Mouse (Mus musculus): Measurements from ENCODE around the gene Shisa4. TPM values are rescaled to one million over a fixed set of nuclear protein-coding genes. Genes with fewer than 3 reads are reported as not detected.

Gene Shisa4
- polyA plus RNA-seq, 1 experiment from 2014 or later: 2.9 TPM

DNA sequence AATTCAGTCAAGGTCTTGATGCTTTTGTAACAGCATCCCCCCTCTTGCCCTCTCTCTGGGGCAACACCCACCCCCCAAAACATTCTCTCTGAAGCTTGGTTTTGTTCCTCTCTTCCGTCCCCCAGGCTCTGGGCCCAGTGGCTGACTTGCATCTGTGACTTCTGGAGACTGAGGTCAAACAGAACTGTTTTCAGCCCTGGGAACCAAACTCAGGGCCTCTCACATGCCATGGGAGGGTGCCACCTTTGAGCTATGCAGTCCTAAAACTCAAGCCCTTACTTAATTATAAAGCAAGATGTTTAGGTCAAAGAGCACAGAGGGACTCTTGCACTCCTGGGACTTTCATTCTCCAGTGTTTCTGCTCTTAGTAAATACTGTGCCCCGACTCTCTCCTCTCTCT lies 49.1 kb downstream of the Shisa4 start:
- no peak overlapping the region for H3K4me2 ChIP-seq
- DNase-seq (no peak), ATAC-seq (ENCODE audit: low read depth) (no peak)
- peaks cover 38% of the 10 kb centered on the region for H3K27me3 ChIP-seq
- no peaks in the 10 kb centered on the region for H3K4me1 ChIP-seq (replicated peaks)
- no peaks in the 10 kb centered on the region for H3K36me3 ChIP-seq
- no peak overlapping the region for H3K27ac ChIP-seq
- 53% methylated on average over 2 of the region's 2 CpGs for WGBS (ENCODE audit: insufficient replicate concordance)
- no peak overlapping the region for H3K9ac ChIP-seq
- no peak overlapping the region for H3K4me3 ChIP-seq (replicated peaks)
- H3K9me3 ChIP-seq (replicated peaks): no peaks in the 10 kb centered on the region

DNA sequence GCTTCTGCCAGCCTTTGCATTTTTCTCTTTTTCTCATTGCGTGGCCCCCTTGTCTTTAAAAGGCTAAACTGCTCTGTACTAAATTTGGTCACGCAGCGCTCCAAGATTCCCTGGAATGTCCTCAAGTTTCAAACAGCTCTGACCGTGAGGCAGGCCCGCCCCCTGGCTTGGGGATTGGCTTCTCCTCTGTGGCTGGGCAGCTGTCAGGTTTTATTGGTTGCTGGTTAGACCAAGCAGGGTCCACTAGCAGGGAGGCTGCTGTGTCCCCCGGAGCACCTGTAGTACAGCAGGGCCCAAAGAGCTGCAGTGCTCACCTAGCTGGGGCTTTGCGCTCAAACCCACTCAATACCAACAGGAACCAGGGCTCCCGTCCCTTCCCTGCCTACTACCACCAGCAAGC lies 50.5 kb downstream of the Shisa4 start, which contains the start of gene Lmod1:
Gene Lmod1 (plus strand): TSS at position 237 of the 400 bp plus-strand sequence.
- H3K4me3 ChIP-seq (replicated peaks): no peak within 1 kb of the TSS
- no peaks in the 10 kb centered on the region for H3K9me3 ChIP-seq (replicated peaks)
- DNase-seq (no peak), ATAC-seq (ENCODE audit: low read depth) (no peak)
- no peaks in the 10 kb centered on the region for H3K4me1 ChIP-seq (replicated peaks)
- WGBS (ENCODE audit: insufficient replicate concordance): 30% methylated on average over 8 of the region's 8 CpGs
- no peak within 1 kb of the TSS for H3K9ac ChIP-seq
- H3K4me2 ChIP-seq: no peak within 1 kb of the TSS
- H3K36me3 ChIP-seq: no peaks in the 10 kb centered on the region
- no peak within 1 kb of the TSS for H3K27ac ChIP-seq
- H3K27me3 ChIP-seq: peaks cover 46% of the 10 kb centered on the region

DNA sequence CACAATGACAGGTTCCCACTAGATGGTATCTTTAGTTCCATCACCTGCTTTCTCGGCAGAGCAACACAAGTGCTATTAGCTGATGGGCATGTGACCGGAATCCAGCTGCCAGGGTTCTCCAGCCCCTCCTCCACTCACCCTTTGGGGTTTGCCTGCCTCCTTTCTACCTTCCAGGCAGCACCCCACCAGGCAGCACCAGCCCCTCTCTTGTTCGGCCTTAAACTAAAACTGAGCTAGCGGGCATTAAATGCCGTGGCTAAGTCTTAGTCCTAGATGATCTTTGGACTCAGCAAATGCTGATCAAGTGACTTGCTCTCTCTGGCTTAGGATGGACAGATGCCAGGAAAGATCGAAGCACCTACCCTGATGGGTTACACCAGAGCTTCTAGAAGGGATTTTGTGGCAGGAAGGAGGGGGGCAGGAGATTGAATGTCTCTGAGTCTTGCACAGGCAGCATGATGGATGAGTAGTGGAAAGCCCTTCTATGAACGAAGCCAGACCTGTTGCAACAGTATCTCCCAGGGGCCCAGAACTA lies 51.6 kb downstream of the Shisa4 start:
- H3K27ac ChIP-seq: no peak overlapping the region
- no peaks in the 10 kb centered on the region for H3K9me3 ChIP-seq (replicated peaks)
- DNase-seq: no peak
- H3K4me2 ChIP-seq: no peak overlapping the region
- peaks cover 46% of the 10 kb centered on the region for H3K27me3 ChIP-seq
- no peaks in the 10 kb centered on the region for H3K4me1 ChIP-seq (replicated peaks)
- WGBS (ENCODE audit: insufficient replicate concordance): 67% methylated on average over 7 of the region's 7 CpGs
- no peaks in the 10 kb centered on the region for H3K36me3 ChIP-seq
- no peak for ATAC-seq (ENCODE audit: low read depth)
- H3K9ac ChIP-seq: no peak overlapping the region
- H3K4me3 ChIP-seq (replicated peaks): no peak overlapping the region

Other genes with a start within 250 kb of the Shisa4 start
- 16.0 and 17.9 TPM in 2 replicates for gene Ptpn7, start 242.5 kb downstream of the Shisa4 start, polyA plus RNA-seq (2015; fragmentation: Nextera tagmentation; extraction: Ambion mirVana)
- 8.9 and 10.5 TPM in 2 replicates for gene Arl8a, start 228.4 kb downstream of the Shisa4 start, polyA plus RNA-seq (2015; fragmentation: Nextera tagmentation; extraction: Ambion mirVana)
- not detected in 2 replicates for gene Gpr37l1, start 207.6 kb downstream of the Shisa4 start, polyA plus RNA-seq (2015; fragmentation: Nextera tagmentation; extraction: Ambion mirVana)
- 1.2 and 1.5 TPM in 2 replicates for gene Elf3, start 116.7 kb downstream of the Shisa4 start, polyA plus RNA-seq (2015; fragmentation: Nextera tagmentation; extraction: Ambion mirVana)
- gene Rnpep, start 91.2 kb downstream of the Shisa4 start, polyA plus RNA-seq (2015; fragmentation: Nextera tagmentation; extraction: Ambion mirVana): 29.4 and 31.4 TPM in 2 replicates
- 203 and 204 TPM in 2 replicates for gene Timm17a, start 61.5 kb downstream of the Shisa4 start, polyA plus RNA-seq (2015; fragmentation: Nextera tagmentation; extraction: Ambion mirVana)
- 0.09 and 0.10 TPM in 2 replicates for gene Lmod1, start 50.4 kb downstream of the Shisa4 start, polyA plus RNA-seq (2015; fragmentation: Nextera tagmentation; extraction: Ambion mirVana)
- gene Ipo9, start 55.3 kb upstream of the Shisa4 start, polyA plus RNA-seq (2015; fragmentation: Nextera tagmentation; extraction: Ambion mirVana): 30.9 and 36.6 TPM in 2 replicates
- gene Nav1, start 232.1 kb upstream of the Shisa4 start, polyA plus RNA-seq (2015; fragmentation: Nextera tagmentation; extraction: Ambion mirVana): 1.1 and 1.8 TPM in 2 replicates

All from liver, embryonic 13.5 days (tissue).